Mouse (Mus musculus): ENCODE data around the gene Rhot1. TPM values are rescaled to one million over a fixed set of nuclear protein-coding genes. Genes with fewer than 3 reads are reported as not detected.

Rhot1 gene
- total RNA-seq, 2 experiments from 2014 or later, result 62.2 to 64.0 TPM

- DNase-seq (ENCODE audit: low spot score in 2 of 2), result peak; percentile 41 to 51
Measured at GRCm38 (mm10) chr11:80315743-80316639, 107.2 kb downstream of the Rhot1 start.

Other genes with a start within 250 kb of the Rhot1 start
- gene Utp6, start 246.6 kb upstream of the Rhot1 start, total RNA-seq (2021), result 10 to 100 TPM; 37.6 to 40.1 TPM
- gene Suz12, start 215.9 kb upstream of the Rhot1 start, total RNA-seq (2021), result 10 to 100 TPM; 33.0 to 37.0 TPM
- 10 to 100 TPM; 18.0 to 18.6 TPM for gene Crlf3, start 128.0 kb upstream of the Rhot1 start, total RNA-seq (2021)
- gene Atad5, start 119.6 kb upstream of the Rhot1 start, total RNA-seq (2021), result 1 to 10 TPM; 6.0 to 6.6 TPM
- 10 to 100 TPM; 10.7 to 10.8 TPM for gene Tefm, start 66.8 kb upstream of the Rhot1 start, total RNA-seq (2021)
- gene Adap2, start 54.9 kb upstream of the Rhot1 start, total RNA-seq (2021), result 1 to 10 TPM; 8.5 to 9.7 TPM
- gene Rnf135, start 25.2 kb upstream of the Rhot1 start, total RNA-seq (2021), result 1 to 10 TPM; 3.3 to 4.1 TPM
- 10 to 100 TPM; 18.9 to 19.6 TPM for gene Rhbdl3, start 91.9 kb downstream of the Rhot1 start, total RNA-seq (2021)
- 10 to 100 TPM; 43.5 to 46.0 TPM for gene 5730455P16Rik, start 169.0 kb downstream of the Rhot1 start, total RNA-seq (2021)
- gene Zfp207, start 174.3 kb downstream of the Rhot1 start, total RNA-seq (2021), result 100 to 1,000 TPM; 152 to 164 TPM
- gene Psmd11, start 219.6 kb downstream of the Rhot1 start, total RNA-seq (2021), result 100 to 1,000 TPM; 106 to 116 TPM